Mouse (Mus musculus): ENCODE results near the gene Usp50.

DNA sequence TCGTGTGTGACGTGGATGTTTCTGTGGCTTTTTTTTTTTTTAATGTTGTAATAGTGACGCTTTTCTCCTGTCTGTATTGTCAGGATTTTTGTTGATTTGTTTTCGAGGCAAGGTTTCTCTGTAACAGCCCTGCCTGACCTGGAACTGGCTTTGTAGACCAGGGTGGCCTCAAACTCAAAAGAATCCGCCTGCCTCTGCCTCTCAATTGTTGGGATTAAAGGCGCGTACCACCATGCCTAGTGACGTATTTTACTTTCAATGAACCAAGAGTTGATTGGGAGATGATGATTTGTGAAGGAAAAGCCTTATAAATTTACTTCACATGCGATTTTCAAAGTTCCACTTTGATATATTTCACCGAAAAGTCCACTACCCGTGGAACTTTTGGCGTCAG lies 107.2 kb downstream of the Usp50 start, which contains the start of gene Gabpb1:
- TF ChIP-seq CTCF (IDR thresholded peaks at IDR 0.05; ENCODE audit: borderline replicate concordance, extremely low read depth, insufficient read depth, insufficient read length), result no peak
- TF ChIP-seq POLR2A (IDR thresholded peaks at IDR 0.05; ENCODE audit: borderline replicate concordance, extremely low read depth, insufficient read depth, insufficient read length, poor library complexity, severe bottlenecking), result no peak
